In genomic region chr6:38771061-38771667, GRCm38 (mm10) we compare ENCODE assay signal across 13 mouse cellular contexts.
A peak's percentile ranks its signal among the peaks of the same experiment; 100 is the strongest.
DNase-seq lines count a peak whose midpoint lies in the region; ATAC-seq lines count a peak whose summit lies in the region.
"Had no signal": no experiment of that assay in that cellular context is flagged by ENCODE, and none has a peak within 500 bp of the region (broad histone marks: within the 10 kb centered on the region; RNA-seq: fewer than 3 reads in every experiment).

No protein-coding gene starts in this region.

- peak overlapping the region; percentile 54; the same call in 1 of the 2 replicates for H3K27ac ChIP-seq in kidney, embryonic 16.5 days (ENCODE audit: low read length)
- H3K27ac ChIP-seq in heart, embryonic 16.5 days (ENCODE audit: low read length), result peak overlapping the region; percentile 81
- H3K27ac ChIP-seq: forebrain, embryonic 15.5 days; macrophage had no signal

- H3K4me3 ChIP-seq in kidney, embryonic 16.5 days (ENCODE audit: low read length), result no peak overlapping the region
- H3K4me3 ChIP-seq in heart, embryonic 16.5 days (ENCODE audit: low read length), result no peak overlapping the region
- H3K4me3 ChIP-seq: forebrain, embryonic 15.5 days had no signal

- H3K9ac ChIP-seq in kidney, embryonic 16.5 days (replicated peaks; ENCODE audit: low read length), result no peak overlapping the region
- H3K9ac ChIP-seq in heart, embryonic 16.5 days (ENCODE audit: low read length), result no peak overlapping the region
- H3K9ac ChIP-seq: forebrain, embryonic 15.5 days had no signal

- ATAC-seq in kidney, embryonic 16.5 days (ENCODE audit: low FRiP score, low TSS enrichment), result no peak
- peak; percentile 69 for ATAC-seq in heart, embryonic 16.5 days (replicated peaks; ENCODE audit: extremely low read depth, insufficient read depth, low FRiP score)
- ATAC-seq: forebrain, embryonic 15.5 days had no signal

- no peak for DNase-seq in kidney, postnatal 10 days
- peak; percentile 39 for DNase-seq in embryo, embryonic 10 days (ENCODE audit: low spot score)
- peak; percentile 66 for DNase-seq in lung, postnatal 25 days (ENCODE audit: low spot score)
- no peak for DNase-seq in MN1 (ENCODE audit: low spot score)
- no peak for DNase-seq in layer of hippocampus, adult 9-11 months
- DNase-seq in left cerebral cortex, adult 11 months (ENCODE audit: low spot score), result no peak
- DNase-seq: adrenal gland, postnatal 14 days; cerebellum, adult 18-20 months; retina, postnatal 1 day had no signal

- H3K36me3 ChIP-seq in kidney, embryonic 16.5 days (ENCODE audit: insufficient read depth, low read length), result peaks cover 11% of the 10 kb centered on the region; the same call in 1 of the 2 replicates
- H3K36me3 ChIP-seq in heart, embryonic 16.5 days (ENCODE audit: control insufficient read depth, insufficient read depth), result no peaks in the 10 kb centered on the region
- H3K36me3 ChIP-seq: forebrain, embryonic 15.5 days had no signal

- H3K4me1 ChIP-seq in kidney, embryonic 16.5 days (ENCODE audit: insufficient read depth, low read length), result peaks cover 5% of the 10 kb centered on the region
- peaks cover 17% of the 10 kb centered on the region for H3K4me1 ChIP-seq in heart, embryonic 16.5 days (ENCODE audit: control insufficient read depth, insufficient read depth, low read length)
- H3K4me1 ChIP-seq: forebrain, embryonic 15.5 days had no signal

- H3K9me3 ChIP-seq in kidney, embryonic 16.5 days (ENCODE audit: low read length), result no peaks in the 10 kb centered on the region
- no peaks in the 10 kb centered on the region for H3K9me3 ChIP-seq in heart, embryonic 16.5 days (replicated peaks; ENCODE audit: control insufficient read depth, low read length)
- H3K9me3 ChIP-seq: forebrain, embryonic 15.5 days had no signal

- WGBS in kidney, embryonic 16.5 days, result 66% methylated on average over 4 of the region's 4 CpGs
- WGBS in heart, embryonic 16.5 days, result 14% methylated on average over 4 of the region's 4 CpGs

- H3K4me2 ChIP-seq in kidney, embryonic 16.5 days (replicated peaks; ENCODE audit: low read depth, low read length), result no peak overlapping the region
- H3K4me2 ChIP-seq in heart, embryonic 16.5 days (ENCODE audit: low read depth, low read length), result 0 out of 2 replicates have a peak overlapping the region, but pooled peaks have one; percentile 14
- H3K4me2 ChIP-seq: forebrain, embryonic 15.5 days had no signal

- no peaks in the 10 kb centered on the region for H3K27me3 ChIP-seq in kidney, embryonic 16.5 days (ENCODE audit: insufficient read depth, low read length)
- H3K27me3 ChIP-seq in heart, embryonic 16.5 days (ENCODE audit: control insufficient read depth, insufficient read depth, low read length), result no peaks in the 10 kb centered on the region
- H3K27me3 ChIP-seq: forebrain, embryonic 15.5 days had no signal

Comparison
In these comparisons a context has a peak if more than half of its experiments do, and no peak if none do; other contexts are left out.
1. DNase-seq: peak in embryo, embryonic 10 days (single experiment) and lung, postnatal 25 days (single experiment); none in kidney, postnatal 10 days (single experiment), MN1 (single experiment), layer of hippocampus, adult 9-11 months (single experiment) and left cerebral cortex, adult 11 months (single experiment).